Mouse (Mus musculus): Measurements from ENCODE around the gene Map1lc3b. TPM values are rescaled to one million over a fixed set of nuclear protein-coding genes. Genes with fewer than 3 reads are reported as not detected.

Gene Map1lc3b
- polyA plus RNA-seq, 1 experiment from 2014 or later: 205 TPM

- H3K4me3 ChIP-seq (ENCODE audit: low read depth, low read length): no peak overlapping the region
Measured at GRCm38 (mm10) chr8:121559801-121560200, 30.4 kb upstream of the Map1lc3b start.

GRCm38 (mm10) chr8:121560432-121561100 lies 29.6 kb upstream of the Map1lc3b start:
- no peaks in the 10 kb centered on the region for H3K27me3 ChIP-seq (ENCODE audit: insufficient read depth, low read length)
- H3K4me2 ChIP-seq (ENCODE audit: low read depth, low read length): no peak overlapping the region
- peaks cover 13% of the 10 kb centered on the region for H3K36me3 ChIP-seq (replicated peaks; ENCODE audit: insufficient read depth, low read length)
- DNase-seq (no peak), ATAC-seq (no peak)
- TF ChIP-seq CTCF (IDR thresholded peaks at IDR 0.05; ENCODE audit: low read depth) (no peak), EP300 (IDR thresholded peaks at IDR 0.05; ENCODE audit: low read depth) (no peak)
- H3K9ac ChIP-seq (replicated peaks): no peak overlapping the region
- no peak overlapping the region for H3K27ac ChIP-seq (ENCODE audit: low read depth)
- no peaks in the 10 kb centered on the region for H3K9me3 ChIP-seq (ENCODE audit: low read length)
- peaks cover 7% of the 10 kb centered on the region for H3K4me1 ChIP-seq (ENCODE audit: insufficient read depth)
- no peak overlapping the region for H3K4me3 ChIP-seq (ENCODE audit: low read depth, low read length)
- WGBS (ENCODE audit: insufficient replicate concordance): 87% methylated on average over 7 of the region's 7 CpGs

More at GRCm38 (mm10) chr8:121559801-121560200, 30.4 kb upstream of the Map1lc3b start:
- Histone ChIP-seq H3K9me3 (ENCODE audit: low read length) (no peaks in the 10 kb centered on the region), H3K27me3 (ENCODE audit: insufficient read depth, low read length) (no peaks in the 10 kb centered on the region), H3K4me2 (ENCODE audit: low read depth, low read length) (no peak overlapping the region), H3K36me3 (replicated peaks; ENCODE audit: insufficient read depth, low read length) (peaks cover 16% of the 10 kb centered on the region), H3K27ac (ENCODE audit: low read depth) (no peak overlapping the region), H3K9ac (replicated peaks) (no peak overlapping the region), H3K4me1 (ENCODE audit: insufficient read depth) (peaks cover 7% of the 10 kb centered on the region)
- 86% methylated on average over 12 of the region's 12 CpGs for WGBS (ENCODE audit: insufficient replicate concordance)
- TF ChIP-seq EP300 (IDR thresholded peaks at IDR 0.05; ENCODE audit: low read depth): no peak
- TF ChIP-seq CTCF (IDR thresholded peaks at IDR 0.05; ENCODE audit: low read depth): no peak
- ATAC-seq (no peak), DNase-seq (no peak)

GRCm38 (mm10) chr8:121561636-121562345 lies 28.4 kb upstream of the Map1lc3b start:
- Histone ChIP-seq H3K4me2 (ENCODE audit: low read depth, low read length) (no peak overlapping the region), H3K36me3 (replicated peaks; ENCODE audit: insufficient read depth, low read length) (peaks cover 10% of the 10 kb centered on the region), H3K4me1 (ENCODE audit: insufficient read depth) (peaks cover 9% of the 10 kb centered on the region), H3K9me3 (ENCODE audit: low read length) (no peaks in the 10 kb centered on the region), H3K27ac (ENCODE audit: low read depth) (no peak overlapping the region; the same call in 1 of the 2 replicates), H3K27me3 (ENCODE audit: insufficient read depth, low read length) (no peaks in the 10 kb centered on the region), H3K9ac (replicated peaks) (no peak overlapping the region), H3K4me3 (ENCODE audit: low read depth, low read length) (no peak overlapping the region)
- TF ChIP-seq EP300 (IDR thresholded peaks at IDR 0.05; ENCODE audit: low read depth) (no peak), CTCF (IDR thresholded peaks at IDR 0.05; ENCODE audit: low read depth) (no peak)
- WGBS (ENCODE audit: insufficient replicate concordance): 85% methylated on average over 16 of the region's 16 CpGs
- no peak for ATAC-seq
- DNase-seq: no peak

GRCm38 (mm10) chr8:121562941-121563351 lies 27.2 kb upstream of the Map1lc3b start:
- WGBS (ENCODE audit: insufficient replicate concordance): 67% methylated on average over 9 of the region's 9 CpGs
- Histone ChIP-seq H3K9ac (replicated peaks) (no peak overlapping the region), H3K27ac (ENCODE audit: low read depth) (peak overlapping the region; percentile 81), H3K4me1 (ENCODE audit: insufficient read depth) (peaks cover 9% of the 10 kb centered on the region), H3K4me3 (ENCODE audit: low read depth, low read length) (no peak overlapping the region), H3K9me3 (ENCODE audit: low read length) (no peaks in the 10 kb centered on the region), H3K36me3 (replicated peaks; ENCODE audit: insufficient read depth, low read length) (peaks cover 10% of the 10 kb centered on the region), H3K27me3 (ENCODE audit: insufficient read depth, low read length) (no peaks in the 10 kb centered on the region), H3K4me2 (ENCODE audit: low read depth, low read length) (no peak overlapping the region)
- peak; percentile 59 for DNase-seq
- ATAC-seq: peak; percentile 89
- TF ChIP-seq CTCF (IDR thresholded peaks at IDR 0.05; ENCODE audit: low read depth) (no peak), EP300 (IDR thresholded peaks at IDR 0.05; ENCODE audit: low read depth) (peak; percentile 74)

- TF ChIP-seq EP300 (IDR thresholded peaks at IDR 0.05; ENCODE audit: low read depth) (no peak), CTCF (IDR thresholded peaks at IDR 0.05; ENCODE audit: low read depth) (no peak)
- no peak overlapping the region for H3K4me2 ChIP-seq (ENCODE audit: low read depth, low read length)
- H3K9ac ChIP-seq (replicated peaks): no peak overlapping the region
- 81% methylated on average over 6 of the region's 6 CpGs for WGBS (ENCODE audit: insufficient replicate concordance)
- H3K36me3 ChIP-seq (replicated peaks; ENCODE audit: insufficient read depth, low read length): peaks cover 9% of the 10 kb centered on the region
- no peaks in the 10 kb centered on the region for H3K9me3 ChIP-seq (ENCODE audit: low read length)
- DNase-seq (peak; percentile 62), ATAC-seq (peak; percentile 52)
- H3K27ac ChIP-seq (ENCODE audit: low read depth): peak overlapping the region; percentile 81
- no peak overlapping the region for H3K4me3 ChIP-seq (ENCODE audit: low read depth, low read length)
- peaks cover 9% of the 10 kb centered on the region for H3K4me1 ChIP-seq (ENCODE audit: insufficient read depth)
- H3K27me3 ChIP-seq (ENCODE audit: insufficient read depth, low read length): no peaks in the 10 kb centered on the region
Measured at GRCm38 (mm10) chr8:121563701-121564100, 26.5 kb upstream of the Map1lc3b start.

- Histone ChIP-seq H3K36me3 (replicated peaks; ENCODE audit: insufficient read depth, low read length) (no peaks in the 10 kb centered on the region), H3K4me3 (ENCODE audit: low read depth, low read length) (no peak overlapping the region), H3K27ac (ENCODE audit: low read depth) (no peak overlapping the region), H3K27me3 (ENCODE audit: insufficient read depth, low read length) (no peaks in the 10 kb centered on the region), H3K9me3 (ENCODE audit: low read length) (no peaks in the 10 kb centered on the region), H3K9ac (replicated peaks) (no peak overlapping the region), H3K4me1 (ENCODE audit: insufficient read depth) (peaks cover 15% of the 10 kb centered on the region), H3K4me2 (ENCODE audit: low read depth, low read length) (no peak overlapping the region)
- TF ChIP-seq EP300 (IDR thresholded peaks at IDR 0.05; ENCODE audit: low read depth) (no peak), CTCF (IDR thresholded peaks at IDR 0.05; ENCODE audit: low read depth) (no peak)
- WGBS (ENCODE audit: insufficient replicate concordance): 68% methylated on average over 6 of the region's 6 CpGs
- ATAC-seq (no peak), DNase-seq (no peak)
Measured at GRCm38 (mm10) chr8:121568321-121568720, 21.8 kb upstream of the Map1lc3b start.

Measured in liver, postnatal 0 days (tissue).